Mouse (Mus musculus) G1E (cell line): Measurements from ENCODE around the gene Agr2. TPM values are rescaled to one million over a fixed set of nuclear protein-coding genes. Genes with fewer than 3 reads are reported as not detected.

Experiments
- ATAC-seq: 2 replicates; pipeline ENCODE4 v1.8.0; 2016; ENCODE audit warnings: mild to moderate bottlenecking; ENCODE audit not compliant: insufficient number of reproducible peaks, poor library complexity, low FRiP score, severe bottlenecking; ENCODE audit errors: extremely low read depth
- DNase-seq: peaks from one replicate; pipeline ENCODE4 v3.0.0; 2012; ENCODE audit warnings: low spot score
- H3K27me3 ChIP-seq: 2 replicates; pipeline ENCODE4 v1.6.1; 2012; ENCODE audit warnings: mild to moderate bottlenecking, low read length, inconsistent platforms; ENCODE audit not compliant: insufficient read depth
- H3K36me3 ChIP-seq: replicated peaks from 2 replicates; pipeline ENCODE3; 2012; ENCODE audit warnings: mild to moderate bottlenecking, inconsistent platforms
- H3K4me1 ChIP-seq: 2 replicates; pipeline ENCODE4 v1.6.1; 2012; ENCODE audit warnings: low read depth, low read length, inconsistent platforms, mixed read lengths; ENCODE audit not compliant: insufficient read depth
- H3K4me3 ChIP-seq: 2 replicates; pipeline ENCODE4 v1.5.1; 2012; ENCODE audit warnings: low read depth, mild to moderate bottlenecking, inconsistent platforms, low read length, moderate library complexity, mixed read lengths
- H3K9me3 ChIP-seq: replicated peaks from 2 replicates; pipeline ENCODE4 v1.6.1; 2012; ENCODE audit warnings: inconsistent platforms
- CTCF ChIP-seq: IDR thresholded peaks from 2 replicates; pipeline ENCODE4 v1.5.1; 2012; ENCODE audit warnings: low read depth, low read length, inconsistent platforms, mixed read lengths
- GATA1 ChIP-seq: IDR thresholded peaks from 2 replicates; pipeline ENCODE4 v1.6.1; 2012; ENCODE audit warnings: borderline replicate concordance, low read length, inconsistent platforms, mixed read lengths
- GATA2 ChIP-seq: IDR thresholded peaks from 2 replicates; pipeline ENCODE4 v1.6.1; 2012; ENCODE audit warnings: low read depth, low read length, inconsistent platforms, borderline replicate concordance
- POLR2AphosphoS5 ChIP-seq: IDR thresholded peaks from 2 replicates; pipeline ENCODE4 v1.6.1; 2012; ENCODE audit warnings: low read depth, low read length, inconsistent platforms; ENCODE audit not compliant: insufficient replicate concordance
- TAL1 ChIP-seq: conservative IDR thresholded peaks from 2 replicates; pipeline ENCODE4 v1.6.1; 2012; ENCODE audit warnings: low read depth, low read length, inconsistent platforms, mixed read lengths
- polyA plus RNA-seq: library from polyadenylated mRNA; stranded (reverse); fragments of >175 nt; gene quantifications from 2 replicates; pipeline ENCODE4 v1.2.3, GENCODE M21; 2012
- total RNA-seq, 2 experiments: library from RNA; stranded (forward) in 1 of 2; stranded (reverse) in 1 of 2; fragments of 200-1000 nt in 1 of 2; fragments of >200 nt in 1 of 2; fragmentation: Nextera tagmentation in 1 of 2; gene quantifications; 2 replicates each; pipeline ENCODE4 v1.2.3; 2014 to 2017

Gene Agr2
- total and polyA plus RNA-seq, 3 experiments: 0.33 TPM; not detected in 2

GRCm38 (mm10) chr12:36030660-36031363 lies 38.1 kb downstream of the Agr2 start:
- ATAC-seq (no peak), DNase-seq (no peak)
- Histone ChIP-seq H3K4me1 (no peaks in the 10 kb centered on the region), H3K9me3 (no peaks in the 10 kb centered on the region), H3K36me3 (no peaks in the 10 kb centered on the region), H3K4me3 (no peak overlapping the region), H3K27me3 (no peaks in the 10 kb centered on the region; the same call in 1 of the 2 replicates)
- TF ChIP-seq GATA2 (no peak), CTCF (no peak), TAL1 (no peak), GATA1 (no peak), POLR2AphosphoS5 (no peak)

GRCm38 (mm10) chr12:36032419-36032818 lies 39.7 kb downstream of the Agr2 start:
- DNase-seq: no peak
- H3K9me3 ChIP-seq: no peaks in the 10 kb centered on the region
- no peak for ATAC-seq
- no peaks in the 10 kb centered on the region; the same call in 1 of the 2 replicates for H3K27me3 ChIP-seq
- H3K36me3 ChIP-seq: no peaks in the 10 kb centered on the region
- no peak overlapping the region for H3K4me3 ChIP-seq
- TF ChIP-seq TAL1 (no peak), CTCF (no peak), GATA2 (no peak), POLR2AphosphoS5 (no peak), GATA1 (no peak)
- no peaks in the 10 kb centered on the region for H3K4me1 ChIP-seq

- DNase-seq (no peak), ATAC-seq (no peak)
- no peaks in the 10 kb centered on the region for H3K4me1 ChIP-seq
Observed at GRCm38 (mm10) chr12:36035501-36035900, 42.8 kb downstream of the Agr2 start.

DNA sequence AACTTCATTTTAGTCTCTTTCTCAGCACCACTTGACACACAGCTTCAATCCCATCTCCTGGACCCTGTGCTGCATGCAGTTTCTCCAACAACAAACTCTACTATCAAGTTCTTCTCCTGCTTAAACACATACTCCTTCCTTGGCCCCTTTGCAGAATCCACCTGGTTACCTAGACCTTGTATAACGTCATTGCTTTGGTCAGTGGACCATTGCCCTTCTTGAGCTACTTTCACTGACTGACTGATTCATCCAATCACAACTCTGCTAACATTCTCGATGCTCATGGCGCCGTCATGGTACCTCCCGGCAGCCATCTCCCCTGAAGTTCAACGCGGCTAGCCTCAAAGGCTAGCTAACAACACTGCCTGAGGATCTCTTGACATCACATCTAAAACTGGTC lies 43.4 kb downstream of the Agr2 start:
- Histone ChIP-seq H3K36me3 (no peaks in the 10 kb centered on the region), H3K9me3 (no peaks in the 10 kb centered on the region), H3K27me3 (no peaks in the 10 kb centered on the region; the same call in 1 of the 2 replicates), H3K4me1 (no peaks in the 10 kb centered on the region), H3K4me3 (no peak overlapping the region)
- no peak for TF ChIP-seq CTCF
- TF ChIP-seq TAL1: no peak
- TF ChIP-seq GATA2: no peak
- no peak for TF ChIP-seq GATA1
- TF ChIP-seq POLR2AphosphoS5: no peak
- no peak for DNase-seq
- ATAC-seq: no peak

More at GRCm38 (mm10) chr12:36035501-36035900, 42.8 kb downstream of the Agr2 start:
- Histone ChIP-seq H3K36me3 (no peaks in the 10 kb centered on the region), H3K9me3 (no peaks in the 10 kb centered on the region), H3K4me3 (no peak overlapping the region), H3K27me3 (no peaks in the 10 kb centered on the region; the same call in 1 of the 2 replicates)
- TF ChIP-seq TAL1 (no peak), CTCF (no peak), GATA2 (no peak), GATA1 (no peak), POLR2AphosphoS5 (no peak)

- no peaks in the 10 kb centered on the region for H3K36me3 ChIP-seq
- peaks cover 2% of the 10 kb centered on the region; the same call in 1 of the 2 replicates for H3K9me3 ChIP-seq
- H3K4me1 ChIP-seq: no peaks in the 10 kb centered on the region
- H3K27me3 ChIP-seq: no peaks in the 10 kb centered on the region
- no peak for TF ChIP-seq TAL1
- TF ChIP-seq GATA1: no peak
- TF ChIP-seq CTCF: no peak
- TF ChIP-seq POLR2AphosphoS5: no peak
- no peak for TF ChIP-seq GATA2
- ATAC-seq: no peak
- no peak overlapping the region for H3K4me3 ChIP-seq
- DNase-seq: no peak
Observed at GRCm38 (mm10) chr12:36036776-36037175, 44.1 kb downstream of the Agr2 start.

DNA sequence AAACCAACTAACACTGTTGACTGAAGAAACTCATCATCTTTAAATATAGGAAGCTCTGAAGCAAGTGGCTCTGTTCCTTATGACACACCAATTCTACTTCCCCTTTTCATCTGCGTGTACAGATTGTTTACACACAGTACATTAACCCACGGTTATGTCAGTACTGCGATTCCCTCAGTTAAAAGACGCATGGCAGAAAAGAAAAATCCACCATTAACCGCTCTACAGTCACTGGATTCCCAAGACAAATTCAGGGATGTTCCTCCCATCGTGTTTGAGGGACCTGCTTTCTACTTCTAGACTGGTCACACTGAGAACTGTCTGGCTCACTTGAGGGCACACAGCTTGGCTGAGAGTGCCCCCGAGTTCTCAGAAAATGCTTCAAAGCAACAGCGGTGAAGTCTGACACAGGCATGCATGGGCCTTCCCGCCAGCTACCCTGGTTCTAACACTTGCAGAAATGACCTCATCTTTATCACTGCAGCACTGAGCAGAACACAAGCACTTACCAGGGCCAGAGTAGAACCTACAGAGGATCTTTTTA lies 46.9 kb downstream of the Agr2 start:
- Histone ChIP-seq H3K4me1 (no peaks in the 10 kb centered on the region), H3K4me3 (no peak overlapping the region), H3K27me3 (no peaks in the 10 kb centered on the region; the same call in 1 of the 2 replicates), H3K36me3 (no peaks in the 10 kb centered on the region), H3K9me3 (peaks cover 11% of the 10 kb centered on the region)
- DNase-seq (no peak), ATAC-seq (peak; percentile 58; the same call in 1 of the 2 replicates)
- TF ChIP-seq CTCF: no peak
- TF ChIP-seq POLR2AphosphoS5: no peak
- no peak for TF ChIP-seq GATA1
- TF ChIP-seq GATA2: no peak
- TF ChIP-seq TAL1: no peak
